ENCODE assay signal across 8 mouse cellular contexts in genomic region chrX:11752973-11753590, GRCm38 (mm10).
A peak's percentile ranks its signal among the peaks of the same experiment; 100 is the strongest.
DNase-seq lines count a peak whose midpoint lies in the region; ATAC-seq lines count a peak whose summit lies in the region.

No protein-coding gene starts in this region.

- DNase-seq in 416B (ENCODE audit: low read depth) (peak; percentile 96), NIH3T3 (ENCODE audit: low read depth) (peak; percentile 6), adipocyte (ENCODE audit: low spot score) (no peak)
- DNase-seq in thymus, postnatal 36 days: peak; percentile 33 to 64
- DNase-seq in cerebellum, postnatal 14 days: no peak

- H3K4me2 ChIP-seq in hindbrain, embryonic 15.5 days: no peak overlapping the region
- H3K4me2 ChIP-seq in hindbrain, embryonic 13.5 days: no peak overlapping the region
- peak overlapping the region; percentile 41 for H3K4me2 ChIP-seq in liver, embryonic 12.5 days

- H3K9ac ChIP-seq in hindbrain, embryonic 15.5 days: no peak overlapping the region
- no peak overlapping the region for H3K9ac ChIP-seq in hindbrain, embryonic 13.5 days
- H3K9ac ChIP-seq in liver, embryonic 12.5 days: no peak overlapping the region

- no peaks in the 10 kb centered on the region for H3K36me3 ChIP-seq in hindbrain, embryonic 15.5 days
- no peaks in the 10 kb centered on the region for H3K36me3 ChIP-seq in hindbrain, embryonic 13.5 days
- no peaks in the 10 kb centered on the region for H3K36me3 ChIP-seq in liver, embryonic 12.5 days

- no peaks in the 10 kb centered on the region for H3K4me1 ChIP-seq in hindbrain, embryonic 15.5 days (replicated peaks)
- H3K4me1 ChIP-seq in hindbrain, embryonic 13.5 days (replicated peaks): no peaks in the 10 kb centered on the region
- H3K4me1 ChIP-seq in liver, embryonic 12.5 days: peaks cover 17% of the 10 kb centered on the region; the same call in 1 of the 2 replicates

- H3K27me3 ChIP-seq in hindbrain, embryonic 15.5 days: 0 out of 2 replicates have a peak, but pooled peaks cover 3% of the 10 kb centered on the region
- H3K27me3 ChIP-seq in hindbrain, embryonic 13.5 days: 0 out of 2 replicates have a peak, but pooled peaks cover 3% of the 10 kb centered on the region
- H3K27me3 ChIP-seq in liver, embryonic 12.5 days (replicated peaks): no peaks in the 10 kb centered on the region

- H3K4me3 ChIP-seq in hindbrain, embryonic 15.5 days: no peak overlapping the region
- H3K4me3 ChIP-seq in hindbrain, embryonic 13.5 days: no peak overlapping the region
- no peak overlapping the region for H3K4me3 ChIP-seq in liver, embryonic 12.5 days

- ATAC-seq in hindbrain, embryonic 15.5 days (ENCODE audit: low FRiP score, low read depth): peak; percentile 51; the same call in 1 of the 2 replicates
- no peak for ATAC-seq in hindbrain, embryonic 13.5 days (ENCODE audit: low FRiP score)
- 0 out of 2 replicates have a peak, but pooled peaks have one; percentile 51 for ATAC-seq in liver, embryonic 12.5 days

- 30% methylated on average over 13 of the region's 13 CpGs for WGBS in hindbrain, embryonic 15.5 days
- 33% methylated on average over 13 of the region's 13 CpGs for WGBS in hindbrain, embryonic 13.5 days
- 8% methylated on average over 13 of the region's 13 CpGs for WGBS in liver, embryonic 12.5 days (ENCODE audit: insufficient replicate concordance)

- H3K9me3 ChIP-seq in hindbrain, embryonic 15.5 days: no peaks in the 10 kb centered on the region
- H3K9me3 ChIP-seq in hindbrain, embryonic 13.5 days: no peaks in the 10 kb centered on the region
- H3K9me3 ChIP-seq in liver, embryonic 12.5 days (replicated peaks): no peaks in the 10 kb centered on the region

- H3K27ac ChIP-seq in hindbrain, embryonic 15.5 days (replicated peaks): no peak overlapping the region
- no peak overlapping the region for H3K27ac ChIP-seq in hindbrain, embryonic 13.5 days
- H3K27ac ChIP-seq in liver, embryonic 12.5 days: peak overlapping the region; percentile 51; the same call in 1 of the 2 replicates

Comparison
In these comparisons a context has a peak if more than half of its experiments do, and no peak if none do; other contexts are left out.
1. DNase-seq: peak in 416B (single experiment), NIH3T3 (single experiment) and thymus, postnatal 36 days (2 of 2); none in adipocyte (single experiment) and cerebellum, postnatal 14 days (0 of 2).